Mouse (Mus musculus): ENCODE results near the gene Evi5. TPM values are rescaled to one million over a fixed set of nuclear protein-coding genes. Genes with fewer than 3 reads are reported as not detected.

Gene Evi5
- polyA plus RNA-seq, 1 experiment: 32.7 TPM

- no peak for DNase-seq (ENCODE audit: low read depth)
- no peak for TF ChIP-seq CTCF (IDR thresholded peaks at IDR 0.05; ENCODE audit: borderline replicate concordance, extremely low read depth, insufficient read depth, insufficient read length)
- no peak for TF ChIP-seq POLR2A (IDR thresholded peaks at IDR 0.05; ENCODE audit: borderline replicate concordance, extremely low read depth, insufficient read depth, insufficient read length, poor library complexity, severe bottlenecking)
These were observed 138.7 kb downstream of the Evi5 start for GRCm38 (mm10) chr5:107736171-107736570.

GRCm38 (mm10) chr5:107731844-107732243, 143.1 kb downstream of the Evi5 start:
- TF ChIP-seq CTCF (IDR thresholded peaks at IDR 0.05; ENCODE audit: borderline replicate concordance, extremely low read depth, insufficient read depth, insufficient read length) (no peak), POLR2A (IDR thresholded peaks at IDR 0.05; ENCODE audit: borderline replicate concordance, extremely low read depth, insufficient read depth, insufficient read length, poor library complexity, severe bottlenecking) (no peak)
- no peak for DNase-seq (ENCODE audit: low read depth)

GRCm38 (mm10) chr5:107731408-107731807, 143.5 kb downstream of the Evi5 start:
- TF ChIP-seq POLR2A (IDR thresholded peaks at IDR 0.05; ENCODE audit: borderline replicate concordance, extremely low read depth, insufficient read depth, insufficient read length, poor library complexity, severe bottlenecking) (no peak), CTCF (IDR thresholded peaks at IDR 0.05; ENCODE audit: borderline replicate concordance, extremely low read depth, insufficient read depth, insufficient read length) (no peak)
- no peak for DNase-seq (ENCODE audit: low read depth)

GRCm38 (mm10) chr5:107727007-107727402, 147.9 kb downstream of the Evi5 start:
- no peak for TF ChIP-seq CTCF (IDR thresholded peaks at IDR 0.05; ENCODE audit: borderline replicate concordance, extremely low read depth, insufficient read depth, insufficient read length)
- TF ChIP-seq POLR2A (IDR thresholded peaks at IDR 0.05; ENCODE audit: borderline replicate concordance, extremely low read depth, insufficient read depth, insufficient read length, poor library complexity, severe bottlenecking): no peak
- no peak for DNase-seq (ENCODE audit: low read depth)

- TF ChIP-seq POLR2A (IDR thresholded peaks at IDR 0.05; ENCODE audit: borderline replicate concordance, extremely low read depth, insufficient read depth, insufficient read length, poor library complexity, severe bottlenecking) (no peak), CTCF (IDR thresholded peaks at IDR 0.05; ENCODE audit: borderline replicate concordance, extremely low read depth, insufficient read depth, insufficient read length) (no peak)
- peak; percentile 36 for DNase-seq (ENCODE audit: low read depth)
These were observed 148.5 kb downstream of the Evi5 start for GRCm38 (mm10) chr5:107726281-107727006.

- TF ChIP-seq CTCF (IDR thresholded peaks at IDR 0.05; ENCODE audit: borderline replicate concordance, extremely low read depth, insufficient read depth, insufficient read length) (no peak), POLR2A (IDR thresholded peaks at IDR 0.05; ENCODE audit: borderline replicate concordance, extremely low read depth, insufficient read depth, insufficient read length, poor library complexity, severe bottlenecking) (no peak)
- DNase-seq (ENCODE audit: low read depth): peak; percentile 28
These were observed 149.3 kb downstream of the Evi5 start, which contains the start of gene Gfi1 for GRCm38 (mm10) chr5:107725435-107726261. Gene Gfi1 (minus strand): TSS chr5:107726036.

- peak; percentile 30 for DNase-seq (ENCODE audit: low read depth)
- TF ChIP-seq CTCF (IDR thresholded peaks at IDR 0.05; ENCODE audit: borderline replicate concordance, extremely low read depth, insufficient read depth, insufficient read length) (no peak), POLR2A (IDR thresholded peaks at IDR 0.05; ENCODE audit: borderline replicate concordance, extremely low read depth, insufficient read depth, insufficient read length, poor library complexity, severe bottlenecking) (no peak)
These were observed 150.1 kb downstream of the Evi5 start for GRCm38 (mm10) chr5:107724661-107725434.

- peak; percentile 18 for DNase-seq (ENCODE audit: low read depth)
- TF ChIP-seq POLR2A (IDR thresholded peaks at IDR 0.05; ENCODE audit: borderline replicate concordance, extremely low read depth, insufficient read depth, insufficient read length, poor library complexity, severe bottlenecking) (no peak), CTCF (IDR thresholded peaks at IDR 0.05; ENCODE audit: borderline replicate concordance, extremely low read depth, insufficient read depth, insufficient read length) (no peak)
These were observed 151.1 kb downstream of the Evi5 start for GRCm38 (mm10) chr5:107723541-107724511.

GRCm38 (mm10) chr5:107722661-107723532, 152.0 kb downstream of the Evi5 start:
- TF ChIP-seq CTCF (IDR thresholded peaks at IDR 0.05; ENCODE audit: borderline replicate concordance, extremely low read depth, insufficient read depth, insufficient read length): no peak
- no peak for TF ChIP-seq POLR2A (IDR thresholded peaks at IDR 0.05; ENCODE audit: borderline replicate concordance, extremely low read depth, insufficient read depth, insufficient read length, poor library complexity, severe bottlenecking)
- DNase-seq (ENCODE audit: low read depth): peak; percentile 48
